Mouse (Mus musculus): Measurements from ENCODE around the gene Slc35f6.

DNA sequence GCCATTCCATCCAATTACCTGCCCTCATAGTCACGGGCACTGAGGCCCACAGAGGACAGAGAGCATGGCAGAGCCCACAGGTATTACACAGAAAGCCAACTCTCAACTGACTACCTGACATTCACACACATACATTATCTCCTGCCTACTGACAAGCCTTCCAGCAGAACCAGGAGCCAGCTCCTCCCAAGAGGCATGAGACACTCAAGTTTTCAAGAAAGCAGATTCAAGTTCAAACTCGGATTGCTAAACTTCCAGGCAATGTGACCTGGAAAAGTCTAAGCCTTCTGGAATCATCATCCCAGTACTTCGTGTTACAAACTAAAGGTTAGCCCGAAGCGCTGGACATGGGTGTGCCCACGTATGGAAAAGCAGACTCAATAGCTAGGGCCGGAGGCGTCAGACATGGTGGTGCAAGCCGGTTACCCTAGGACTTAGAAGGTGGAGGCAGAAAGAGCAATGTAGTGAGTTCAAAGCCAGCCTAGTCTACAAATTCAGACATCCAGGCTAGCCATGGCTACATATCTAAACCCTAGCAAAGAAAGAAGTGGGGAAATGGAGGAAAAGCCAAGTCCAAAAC lies 26.4 kb upstream of the Slc35f6 start:
- no peak for TF ChIP-seq CTCF (IDR thresholded peaks at IDR 0.05; ENCODE audit: borderline replicate concordance, insufficient read depth, low read length)
- TF ChIP-seq POLR2A (IDR thresholded peaks at IDR 0.05; ENCODE audit: low read depth, low read length): no peak

Data from embryonic fibroblast, embryonic 13.5 days (primary cell).